Mouse (Mus musculus) cerebellum, adult 11 months (tissue): ENCODE measurements around the gene Agap1.

Experiments used
- DNase-seq: peaks from one replicate; pipeline ENCODE4 v3.0.0; 2022

Gene Agap1

DNA sequence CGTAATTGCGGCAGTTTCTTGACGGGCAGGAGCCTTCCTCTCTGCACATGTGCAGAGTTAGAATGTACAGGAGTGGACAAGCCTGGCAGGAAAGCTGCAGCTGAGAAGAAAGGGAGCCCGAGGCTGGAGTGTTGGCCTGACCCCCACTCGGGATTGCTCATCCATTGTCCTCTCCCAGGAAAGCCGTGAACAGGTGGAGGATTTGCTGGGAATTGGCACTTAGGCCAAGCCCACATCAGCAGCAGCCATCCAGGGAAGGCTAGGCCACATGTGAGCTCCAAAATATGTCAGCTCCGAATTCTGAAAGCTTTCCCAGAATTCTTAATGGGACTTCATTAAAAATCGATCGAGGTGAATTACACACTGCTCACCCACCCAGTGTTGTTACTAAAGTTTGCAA, 270.4 kb downstream of the Agap1 start:
- DNase-seq, result no peak

- no peak for DNase-seq
These were observed 273.9 kb downstream of the Agap1 start for GRCm38 (mm10) chr1:89728481-89728880.

GRCm38 (mm10) chr1:89730589-89731195, 276.1 kb downstream of the Agap1 start:
- DNase-seq, result no peak

DNA sequence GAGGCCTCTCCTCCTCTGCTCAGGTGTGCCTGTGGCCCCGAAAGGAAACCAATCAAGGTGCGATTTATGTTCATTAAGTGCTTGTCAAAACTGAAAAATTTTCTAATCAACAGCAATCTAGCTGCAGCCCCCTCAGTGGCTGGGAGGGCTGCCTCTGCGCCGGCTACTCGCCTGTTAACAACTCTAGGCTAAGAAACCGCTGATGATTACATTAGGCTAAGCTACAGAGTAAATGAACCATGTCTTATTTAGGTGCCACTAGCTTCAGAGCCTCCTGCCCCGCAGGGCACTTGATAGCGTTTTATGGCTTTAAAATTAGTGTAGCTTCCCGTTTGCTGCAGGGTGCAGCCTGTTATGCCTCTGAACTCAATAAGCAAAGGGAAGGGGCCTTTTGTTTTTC, 279.8 kb downstream of the Agap1 start:
- no peak for DNase-seq

GRCm38 (mm10) chr1:89735146-89735545, 280.5 kb downstream of the Agap1 start:
- DNase-seq, result no peak

GRCm38 (mm10) chr1:89736021-89736420, 281.4 kb downstream of the Agap1 start:
- DNase-seq, result no peak

DNA sequence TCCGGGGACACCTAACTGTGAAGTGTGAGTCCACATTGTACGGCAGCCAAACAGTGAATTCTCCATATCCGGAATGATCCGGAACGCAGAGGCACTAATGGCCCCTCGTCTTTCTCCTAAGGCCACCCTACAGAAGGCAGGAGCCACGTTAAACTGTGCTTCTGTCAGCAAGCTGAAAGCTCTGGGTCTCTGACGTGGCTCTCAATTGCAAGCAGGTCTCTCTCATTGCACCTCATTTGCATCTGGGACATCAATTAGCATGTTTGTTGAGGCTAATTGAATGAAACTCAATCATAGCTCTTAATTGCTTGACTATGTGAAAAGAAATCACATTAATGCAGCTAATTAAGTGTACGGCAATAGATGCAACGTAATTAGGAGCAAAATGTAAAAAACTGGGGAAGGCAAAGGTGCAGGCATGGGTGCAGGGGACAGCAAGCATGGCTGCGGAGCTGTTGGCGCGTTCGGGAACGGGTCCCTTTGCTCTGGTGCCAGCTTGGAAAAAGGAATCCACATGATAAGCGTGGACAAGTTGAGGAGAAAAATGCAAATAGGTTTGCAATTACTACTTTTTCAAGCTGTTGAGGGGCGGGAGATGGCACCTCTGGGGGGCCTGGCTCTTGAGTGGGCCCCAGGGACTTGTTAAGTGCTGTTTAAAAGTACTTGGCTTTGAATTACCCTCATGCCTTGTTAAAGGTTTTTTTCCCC, 284.6 kb downstream of the Agap1 start:
- no peak for DNase-seq

GRCm38 (mm10) chr1:89739775-89740099, 285.1 kb downstream of the Agap1 start:
- DNase-seq, result no peak

DNA sequence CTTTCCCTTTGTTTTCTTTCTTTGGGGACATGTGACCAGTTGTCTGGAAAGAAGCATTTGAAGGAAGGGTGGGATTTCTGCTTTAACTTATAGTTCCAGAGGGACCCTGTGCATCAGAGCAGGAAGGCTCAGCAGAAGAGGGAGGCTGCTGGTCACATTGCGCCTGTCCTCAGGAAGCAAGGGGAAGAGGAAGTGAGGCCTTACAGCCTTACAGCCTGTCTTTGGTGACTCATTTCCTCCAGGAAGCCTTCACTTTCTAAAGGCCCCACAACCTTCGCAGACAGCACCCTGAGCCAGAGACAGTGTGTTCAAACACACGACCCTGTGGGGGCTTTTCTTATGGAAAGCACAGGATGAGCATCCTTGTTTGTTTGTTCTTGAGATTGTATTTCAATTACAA, 287.8 kb downstream of the Agap1 start:
- DNase-seq, result no peak

GRCm38 (mm10) chr1:89746171-89746570, 291.6 kb downstream of the Agap1 start:
- DNase-seq, result no peak

- DNase-seq, result no peak
These were observed 295.1 kb downstream of the Agap1 start for GRCm38 (mm10) chr1:89749666-89750065.

GRCm38 (mm10) chr1:89750495-89750894, 295.9 kb downstream of the Agap1 start:
- no peak for DNase-seq

DNA sequence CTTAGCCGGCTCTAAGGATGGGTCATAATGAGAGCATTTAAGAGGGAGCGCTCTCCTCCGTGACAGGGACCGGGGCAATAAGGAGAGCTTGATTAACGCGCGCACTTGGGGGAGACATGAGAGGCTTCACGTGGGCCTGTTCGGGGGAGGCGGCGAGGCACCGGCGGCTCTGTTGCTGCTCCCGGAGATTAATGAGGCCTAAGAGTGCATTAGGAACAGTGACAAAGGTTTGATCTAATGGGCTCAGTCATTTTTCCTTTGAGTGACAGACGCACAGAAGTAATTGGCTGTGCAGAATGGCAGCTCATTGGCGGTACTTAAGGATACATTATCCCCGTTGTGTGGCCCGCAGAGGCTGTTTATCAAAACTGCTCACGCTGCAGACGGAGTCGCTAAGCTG, 296.3 kb downstream of the Agap1 start:
- DNase-seq, result no peak

DNA sequence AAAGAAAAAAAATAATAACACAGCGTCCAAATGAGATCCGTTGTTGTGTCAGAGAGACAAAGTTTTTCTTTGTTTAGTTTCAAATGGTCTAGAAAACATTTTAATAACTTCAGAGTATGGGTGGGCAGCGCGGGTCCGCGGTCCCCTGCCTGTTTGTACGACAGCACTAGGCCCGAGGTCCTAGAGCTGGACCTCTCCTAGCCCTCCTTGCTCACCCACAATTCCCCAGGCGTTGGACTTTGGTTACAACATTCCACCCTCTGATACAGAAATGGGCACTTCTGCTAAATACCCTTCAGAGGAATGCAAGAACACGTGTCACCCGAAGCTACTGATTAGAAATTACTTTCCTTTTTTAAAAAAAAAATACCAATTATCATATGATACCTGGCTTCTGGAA, 296.7 kb downstream of the Agap1 start:
- DNase-seq, result no peak

DNA sequence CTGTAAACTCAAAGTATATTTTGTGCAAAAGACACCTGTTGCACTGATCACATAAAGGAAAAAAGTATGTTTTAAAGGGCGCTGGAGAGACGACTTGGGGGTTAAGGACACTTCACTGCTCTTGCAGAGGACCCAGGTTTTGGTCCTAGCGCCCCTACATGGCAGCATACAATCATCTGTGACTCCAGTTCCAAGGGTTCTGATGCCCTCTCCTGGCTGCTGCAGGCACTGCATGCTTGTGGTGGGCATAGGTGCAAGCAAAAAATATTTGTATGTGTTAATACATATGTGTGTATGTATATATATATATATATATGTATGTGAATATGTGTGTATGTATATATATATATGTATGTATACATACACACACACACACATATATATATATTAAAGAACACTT, 298.1 kb downstream of the Agap1 start:
- no peak for DNase-seq

DNA sequence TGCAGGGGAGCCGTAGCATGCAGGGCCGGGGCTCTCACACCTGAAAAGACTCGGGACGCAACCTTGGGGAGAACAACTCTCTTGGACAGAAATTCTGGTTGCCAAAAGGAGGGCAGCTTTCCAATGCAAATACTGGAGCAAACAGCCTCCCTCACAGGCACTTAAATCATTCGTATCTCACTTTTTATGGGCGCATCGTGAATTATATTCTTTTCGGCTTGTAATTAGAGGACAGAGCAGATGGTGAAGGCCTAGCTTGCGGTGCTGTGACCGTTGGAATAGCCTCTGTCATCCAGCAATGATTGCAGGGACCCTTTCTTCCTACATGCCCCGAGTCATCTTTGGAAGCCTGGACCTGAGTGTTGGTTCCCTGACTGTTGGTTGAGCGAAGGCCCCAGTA, 300.8 kb downstream of the Agap1 start:
- DNase-seq, result no peak

GRCm38 (mm10) chr1:89756387-89756786, 301.8 kb downstream of the Agap1 start:
- DNase-seq, result no peak

GRCm38 (mm10) chr1:89757545-89757944, 302.9 kb downstream of the Agap1 start:
- no peak for DNase-seq

DNA sequence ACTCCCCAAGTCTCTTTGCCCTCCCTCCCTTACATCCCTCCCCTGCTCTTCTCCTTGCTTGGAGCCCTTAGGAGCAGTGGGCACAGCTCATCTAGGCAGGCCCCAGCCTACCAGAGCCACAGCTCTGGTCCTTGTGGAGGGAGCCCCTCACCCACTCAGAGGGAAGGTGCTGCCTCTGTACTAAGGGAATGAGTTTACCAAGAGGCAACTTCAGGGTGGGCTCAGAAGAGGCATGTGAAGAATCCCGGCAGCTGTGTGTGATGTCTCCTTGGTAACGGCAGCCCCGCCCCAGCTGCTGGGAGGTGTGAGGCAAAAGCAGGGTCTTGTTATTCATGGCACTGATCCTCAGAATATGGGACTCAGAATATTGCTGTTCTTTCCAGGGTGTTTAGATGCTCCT, 309.3 kb downstream of the Agap1 start:
- DNase-seq, result no peak

DNA sequence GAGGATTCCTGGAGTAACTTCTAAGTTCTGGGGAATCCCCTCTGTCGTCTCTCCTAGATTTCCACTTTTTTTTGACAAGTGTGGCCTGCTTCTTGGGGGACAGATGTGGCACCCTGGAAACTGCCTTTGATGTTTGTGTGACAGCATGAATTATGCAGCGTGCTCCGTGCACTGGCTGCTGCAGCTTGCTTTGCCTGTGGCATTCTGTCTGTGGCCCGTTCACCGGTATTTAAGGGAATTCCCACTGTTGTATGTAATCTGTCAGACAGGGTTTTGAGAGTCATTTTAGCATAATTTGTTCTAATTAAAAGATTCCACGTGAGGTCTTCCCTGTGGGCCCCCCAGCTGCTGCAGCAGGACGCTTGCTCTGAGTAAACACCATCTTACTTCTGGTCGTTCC, 312.3 kb downstream of the Agap1 start:
- no peak for DNase-seq

DNA sequence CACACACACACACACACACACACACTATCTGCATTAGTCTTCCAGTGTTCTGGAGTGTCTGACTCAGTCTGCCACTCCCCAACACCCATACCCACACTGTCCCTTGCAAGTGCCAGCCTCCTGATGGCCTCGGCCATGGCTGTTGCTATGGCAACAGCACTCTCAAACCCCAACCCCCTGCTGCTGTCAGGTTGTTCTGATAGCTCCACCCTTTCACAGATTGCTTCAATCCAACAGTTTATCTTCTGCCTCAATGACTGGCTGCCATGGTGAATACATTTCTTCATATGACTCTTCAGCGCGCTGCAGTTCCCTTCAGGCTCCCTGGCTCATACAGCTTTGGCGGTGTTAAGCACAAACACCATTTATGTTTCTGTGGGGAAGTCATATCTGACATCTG, 315.0 kb downstream of the Agap1 start:
- no peak for DNase-seq

GRCm38 (mm10) chr1:89770298-89770697, 315.7 kb downstream of the Agap1 start:
- no peak for DNase-seq

GRCm38 (mm10) chr1:89775750-89776149, 321.1 kb downstream of the Agap1 start:
- no peak for DNase-seq

GRCm38 (mm10) chr1:89780675-89781074, 326.1 kb downstream of the Agap1 start:
- no peak for DNase-seq

- DNase-seq, result no peak
These were observed 327.3 kb downstream of the Agap1 start for GRCm38 (mm10) chr1:89781861-89782260.
